Mouse (Mus musculus): ENCODE data around the gene Tal1.

Tal1 gene

GRCm38 (mm10) chr4:115056371-115056920, at the start of gene Tal1:
TSS of gene Tal1 (plus strand) at chr4:115056426.
- no peak for DNase-seq (ENCODE audit: low spot score in 2 of 2)

GRCm38 (mm10) chr4:115014276-115014675, 42.0 kb upstream of the Tal1 start:
- DNase-seq (ENCODE audit: low spot score in 2 of 2), result no peak

- no peak for DNase-seq (ENCODE audit: low spot score in 2 of 2)
Observed at GRCm38 (mm10) chr4:115019997-115020396, 36.2 kb upstream of the Tal1 start.

GRCm38 (mm10) chr4:115035043-115035442, 21.2 kb upstream of the Tal1 start:
- DNase-seq (ENCODE audit: low spot score in 2 of 2), result no peak

DNA sequence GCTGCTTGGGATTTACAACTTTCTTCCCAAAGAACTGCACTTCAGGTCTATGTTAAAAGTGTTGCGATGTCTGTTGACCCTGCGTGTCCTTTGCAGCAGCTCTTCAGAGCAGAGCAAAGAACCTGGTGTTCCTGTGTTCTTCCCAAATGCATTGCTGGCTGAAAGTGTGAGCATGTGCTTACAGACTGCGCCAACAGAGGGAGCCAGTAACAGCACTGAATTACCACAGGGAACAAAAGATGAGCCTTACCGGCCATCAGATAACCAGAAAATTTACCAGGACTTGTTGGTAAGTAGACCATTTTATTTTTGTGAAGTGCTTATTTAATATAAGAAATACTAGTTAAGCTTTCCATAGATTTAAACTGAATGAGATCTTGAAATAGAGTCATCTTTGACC, 18.0 kb upstream of the Tal1 start:
- peak in 1 of 2 experiments; percentile 51 for DNase-seq (ENCODE audit: low spot score in 2 of 2)

GRCm38 (mm10) chr4:115045621-115046020, 10.6 kb upstream of the Tal1 start:
- no peak for DNase-seq (ENCODE audit: low spot score in 2 of 2)

GRCm38 (mm10) chr4:115047750-115048149, 8.5 kb upstream of the Tal1 start:
- peak in 1 of 2 experiments; percentile 50 for DNase-seq (ENCODE audit: low spot score in 2 of 2)

DNA sequence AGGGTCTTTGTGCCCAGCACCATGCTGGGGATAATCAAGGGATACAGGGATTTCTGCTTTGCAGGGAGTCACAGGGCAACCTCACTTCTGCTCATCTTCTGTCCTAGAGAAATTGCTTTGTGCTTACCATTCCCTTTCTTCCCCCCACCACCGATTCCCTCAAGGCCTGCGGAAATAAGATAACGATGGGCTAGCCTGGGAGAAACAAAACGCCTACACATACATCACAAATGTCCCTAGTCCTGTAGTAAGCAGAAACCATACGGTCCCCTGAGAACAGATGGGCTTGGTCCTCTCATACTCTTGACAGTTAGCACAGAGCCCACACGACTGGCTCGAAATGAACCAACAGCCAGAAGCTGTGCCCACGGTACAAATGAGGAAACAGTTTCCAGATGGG, 8.0 kb upstream of the Tal1 start:
- DNase-seq (ENCODE audit: low spot score in 2 of 2), result no peak

GRCm38 (mm10) chr4:115051245-115051644, 5.0 kb upstream of the Tal1 start:
- DNase-seq (ENCODE audit: low spot score in 2 of 2), result no peak

DNA sequence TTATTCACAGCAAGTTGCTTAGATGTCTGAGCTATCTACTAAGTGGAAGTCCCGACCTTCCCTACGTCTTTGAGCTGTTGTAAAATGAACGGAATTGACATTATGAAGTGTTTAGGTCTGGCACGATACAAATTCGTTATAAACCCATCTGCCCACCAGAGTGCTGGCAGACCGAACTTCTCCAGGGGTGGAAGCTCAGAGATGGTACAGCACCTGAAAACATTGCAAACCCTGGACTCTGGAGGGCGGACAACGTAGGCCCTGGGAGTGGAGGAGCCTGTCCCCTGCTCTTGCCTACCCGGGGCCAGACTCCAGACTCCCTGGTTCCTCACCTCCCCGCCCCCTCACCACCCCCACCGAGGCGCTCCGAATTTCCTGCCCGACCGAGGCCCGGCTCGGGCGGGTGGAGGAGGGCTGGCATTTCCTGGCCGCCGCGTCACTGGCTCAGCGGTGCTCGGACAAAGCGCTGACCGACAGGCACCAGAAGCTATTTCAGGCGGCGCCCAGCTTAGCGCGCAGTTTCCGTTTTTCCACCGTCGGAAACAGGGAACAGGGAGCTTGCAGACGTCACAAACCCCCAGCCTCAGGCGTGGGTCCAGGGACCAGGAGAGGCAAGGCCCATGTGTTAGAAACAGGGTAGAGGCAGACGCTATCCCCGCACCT, 3.8 kb upstream of the Tal1 start:
- peak in 1 of 2 experiments; percentile 52 for DNase-seq (ENCODE audit: low spot score in 2 of 2)

DNA sequence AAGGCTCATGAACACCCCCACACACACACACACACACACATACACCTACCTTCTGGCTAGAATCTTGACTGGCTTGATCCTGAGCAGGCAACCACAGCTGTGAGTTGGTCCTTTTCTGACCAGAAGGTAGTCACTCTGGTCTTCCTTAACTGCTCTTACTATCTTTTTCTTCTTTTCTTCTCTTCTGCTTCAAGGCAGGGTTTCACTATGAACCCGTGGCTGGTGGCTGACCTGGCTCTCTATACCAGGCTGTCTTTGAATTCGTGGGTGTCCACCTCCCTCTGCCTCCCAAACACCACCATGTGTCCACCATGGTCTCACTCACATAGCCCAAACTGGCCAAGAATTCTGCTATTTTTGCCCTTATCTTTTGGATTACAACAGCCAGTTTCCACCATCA, 1.2 kb upstream of the Tal1 start:
- no peak for DNase-seq (ENCODE audit: low spot score in 2 of 2)

DNA sequence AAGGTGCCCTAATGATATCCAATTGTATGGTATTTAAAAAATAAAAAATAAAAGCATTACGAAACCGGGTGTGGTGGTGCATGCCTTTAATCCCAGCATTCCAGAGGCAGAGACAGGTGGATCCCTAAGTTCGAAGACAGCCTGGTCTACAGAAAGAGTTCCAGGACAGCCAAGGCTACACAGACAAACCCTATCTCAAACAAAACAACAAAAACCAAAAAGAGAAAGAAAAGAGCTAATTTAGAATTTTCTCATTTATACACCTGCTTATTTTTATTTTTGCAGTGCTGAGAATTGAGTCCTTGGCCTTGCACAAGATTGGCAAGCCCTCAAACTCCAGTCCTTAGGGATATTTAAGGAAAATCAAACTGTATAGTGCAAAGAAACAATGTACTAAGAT, 535 bp upstream of the Tal1 start:
- no peak for DNase-seq (ENCODE audit: low spot score in 2 of 2)

GRCm38 (mm10) chr4:115056921-115057673, 871 bp downstream of the Tal1 start:
- peak in 1 of 2 experiments; percentile 40 for DNase-seq (ENCODE audit: low spot score in 2 of 2)

GRCm38 (mm10) chr4:115057674-115058316, 1.6 kb downstream of the Tal1 start:
- DNase-seq (ENCODE audit: low spot score in 2 of 2), result no peak

- no peak for DNase-seq (ENCODE audit: low spot score in 2 of 2)
Observed at GRCm38 (mm10) chr4:115058317-115058761, 2.1 kb downstream of the Tal1 start.

DNA sequence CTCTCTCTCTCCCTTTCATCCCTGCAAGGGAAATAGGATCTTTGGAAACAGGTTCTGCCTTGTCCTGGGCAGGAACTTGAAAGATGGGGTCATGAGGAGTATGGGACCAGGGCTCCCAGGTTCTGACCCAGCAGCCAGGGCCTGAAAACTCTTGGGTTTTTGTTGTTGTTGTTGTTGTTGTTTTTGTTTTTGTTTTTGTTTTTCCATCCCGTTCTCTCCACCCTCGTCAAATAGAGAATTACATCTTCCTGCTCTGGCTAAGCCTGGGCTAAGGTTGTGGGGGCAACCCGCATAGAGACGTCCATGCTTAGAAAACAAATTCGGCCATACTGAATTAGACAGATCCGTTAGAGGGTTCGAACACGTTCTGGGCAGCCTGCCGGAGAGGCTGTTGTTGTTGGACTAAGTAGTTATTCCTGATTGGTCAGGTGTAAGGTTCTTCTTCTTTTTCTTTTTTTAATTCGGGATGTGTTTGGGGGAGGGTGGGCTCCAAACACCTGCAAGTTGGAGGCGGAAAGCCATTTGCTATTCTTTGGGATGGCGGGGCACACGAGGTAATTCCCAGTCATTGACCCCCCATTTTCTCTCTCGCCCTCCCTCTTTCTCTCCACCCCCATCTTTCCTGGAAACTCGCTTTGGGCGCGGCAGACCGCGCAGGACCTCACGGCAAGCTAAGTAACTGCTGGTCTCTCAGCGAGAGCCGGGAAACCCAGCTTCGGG, 2.8 kb downstream of the Tal1 start:
- DNase-seq (ENCODE audit: low spot score in 2 of 2), result no peak

DNA sequence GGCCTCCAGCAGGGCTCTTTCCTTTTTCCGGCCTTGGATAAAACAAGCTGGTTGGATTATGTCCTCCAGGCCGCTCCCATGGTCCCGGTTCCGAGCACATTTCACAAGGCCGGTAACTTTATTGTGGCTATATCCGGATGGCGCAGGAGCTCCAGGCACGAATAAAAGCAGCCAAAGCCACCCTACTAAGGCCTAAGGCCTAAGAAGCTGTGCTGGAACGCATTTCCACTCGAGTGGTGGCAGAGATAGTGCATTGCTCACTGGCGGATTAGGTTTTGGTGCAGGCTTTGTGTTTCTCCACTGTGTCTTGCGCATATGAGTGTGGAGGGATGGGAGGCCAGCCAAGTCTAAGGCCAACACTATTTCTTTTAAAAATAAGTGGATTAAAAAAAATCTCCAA, 3.6 kb downstream of the Tal1 start:
- DNase-seq (ENCODE audit: low spot score in 2 of 2), result no peak

GRCm38 (mm10) chr4:115060753-115061152, 4.5 kb downstream of the Tal1 start:
- DNase-seq (ENCODE audit: low spot score in 2 of 2), result no peak

GRCm38 (mm10) chr4:115062540-115062874, 6.3 kb downstream of the Tal1 start:
- DNase-seq (ENCODE audit: low spot score in 2 of 2), result no peak

- DNase-seq (ENCODE audit: low spot score in 2 of 2), result no peak
Observed at GRCm38 (mm10) chr4:115062875-115063517, 6.8 kb downstream of the Tal1 start.

DNA sequence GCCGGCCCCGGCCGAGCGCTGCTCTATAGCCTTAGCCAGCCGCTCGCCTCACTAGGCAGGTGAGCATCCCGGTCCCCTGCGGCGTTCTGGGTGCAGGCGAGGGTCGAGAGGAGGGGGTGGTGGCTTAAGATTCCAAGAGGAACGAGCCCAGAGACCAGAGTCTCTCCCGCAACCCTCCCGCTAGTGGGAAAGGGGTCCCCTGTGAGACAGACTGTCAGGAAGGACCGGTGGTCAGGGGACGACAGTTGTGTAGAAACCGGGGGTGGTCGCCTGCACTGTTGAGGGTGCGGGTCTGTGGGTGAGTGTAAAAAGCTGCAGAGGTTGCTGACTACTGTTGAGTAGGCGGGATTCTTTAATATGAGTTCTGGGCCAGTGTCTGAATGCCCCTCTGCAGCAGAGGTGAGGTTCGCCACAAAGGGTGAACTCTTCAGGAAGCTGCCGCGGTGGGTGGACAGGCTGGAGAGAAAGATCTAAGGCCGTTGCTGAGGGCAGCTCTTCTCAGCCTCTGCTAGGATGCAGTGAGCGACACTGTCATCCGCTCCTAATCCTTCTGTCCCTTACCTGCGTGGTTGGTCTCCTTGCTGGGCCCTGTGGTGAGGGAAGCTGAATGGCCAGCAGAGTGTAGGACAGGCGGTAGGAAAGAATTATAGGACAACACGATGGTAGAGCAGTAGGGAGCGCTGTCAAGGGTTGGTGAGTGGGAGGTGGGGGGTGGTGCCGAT, 7.5 kb downstream of the Tal1 start:
- no peak for DNase-seq (ENCODE audit: low spot score in 2 of 2)
